Mouse (Mus musculus) ES-Bruce4 (cell line): ENCODE results near the gene Atf7.

Experiments used
- CTCF ChIP-seq: IDR thresholded peaks from one replicate; pipeline ENCODE4 v1.8.1; 2011; ENCODE audit warnings: low read depth, low read length
- POLR2A ChIP-seq: IDR thresholded peaks from one replicate; pipeline ENCODE4 v1.8.1; 2011; ENCODE audit warnings: low read length; ENCODE audit not compliant: insufficient read depth

GRCm38 (mm10) chr15:102506464-102506830 is 118.8 kb downstream of the Atf7 start:
- TF ChIP-seq CTCF (no peak), POLR2A (no peak)
